Mouse (Mus musculus): ENCODE measurements around the gene Dazap1.

Gene Dazap1

DNA sequence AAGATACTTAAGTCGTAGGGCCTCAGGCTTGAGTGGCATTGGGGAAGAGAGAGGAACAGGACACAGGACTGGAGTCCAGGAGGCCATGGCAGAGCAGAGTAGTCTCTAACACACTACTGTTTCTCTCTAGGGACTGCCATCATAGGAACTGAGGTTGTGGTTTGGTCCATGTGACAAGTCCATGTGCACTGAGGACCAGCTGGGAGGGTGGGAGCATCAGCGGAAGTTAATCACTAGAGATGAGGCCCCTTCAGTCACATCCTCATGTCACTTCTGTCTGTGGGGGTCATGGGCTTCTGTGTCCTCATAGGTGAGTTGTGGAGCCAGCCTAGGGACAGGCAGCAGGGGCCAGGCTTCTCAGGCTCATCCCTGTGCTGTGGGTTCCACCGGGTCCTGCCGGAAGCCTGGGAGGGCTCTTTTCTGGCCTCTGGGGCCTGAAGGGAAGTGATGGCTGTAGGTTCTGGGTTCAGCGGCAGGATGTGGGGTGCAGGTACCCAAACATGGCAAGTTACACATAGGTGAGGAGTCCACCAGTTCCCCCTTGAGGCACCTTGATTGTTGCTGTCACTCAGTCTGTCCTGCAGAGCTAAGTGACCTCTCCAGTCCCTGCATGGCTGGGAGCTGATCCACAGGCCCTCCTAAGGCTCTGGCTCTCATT lies 10.0 kb downstream of the Dazap1 start:
- DNase-seq (ENCODE audit: low read depth, low spot score), result no peak

DNA sequence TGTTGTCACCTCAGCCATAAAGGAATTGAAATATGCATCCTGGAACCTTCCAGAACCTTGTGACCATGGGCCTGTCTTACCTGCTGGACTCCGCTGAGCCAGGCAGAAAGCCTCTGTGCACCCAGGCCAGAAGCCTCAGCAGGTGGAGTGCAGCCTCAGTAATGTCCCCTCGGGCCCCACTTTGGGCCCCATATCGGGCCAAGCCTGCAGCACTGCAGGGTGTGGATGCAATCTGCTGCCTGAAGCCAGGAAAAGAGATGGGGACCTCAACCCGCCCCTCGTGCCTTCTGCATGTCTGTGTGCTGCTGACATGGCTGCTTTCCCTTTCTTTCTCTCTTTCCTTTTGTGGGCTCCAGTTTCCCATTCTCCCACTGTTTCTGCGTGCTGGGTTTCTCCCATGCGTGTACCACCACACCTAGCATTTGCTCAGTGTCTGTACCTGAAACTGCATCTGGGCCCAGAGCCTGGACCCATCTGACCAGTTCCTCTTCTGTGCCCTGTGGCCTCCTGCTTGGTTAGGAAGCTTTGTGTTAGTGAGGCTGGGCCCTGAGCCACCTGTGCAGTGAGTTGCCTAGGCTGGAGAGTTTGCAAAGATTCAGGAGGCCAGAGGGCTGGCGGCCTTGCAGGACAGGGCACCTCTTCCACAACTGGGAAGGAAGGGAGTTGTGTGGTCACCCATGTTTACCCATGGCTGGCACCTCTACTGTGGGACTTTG lies 10.7 kb downstream of the Dazap1 start:
- DNase-seq (ENCODE audit: low read depth, low spot score), result no peak

DNA sequence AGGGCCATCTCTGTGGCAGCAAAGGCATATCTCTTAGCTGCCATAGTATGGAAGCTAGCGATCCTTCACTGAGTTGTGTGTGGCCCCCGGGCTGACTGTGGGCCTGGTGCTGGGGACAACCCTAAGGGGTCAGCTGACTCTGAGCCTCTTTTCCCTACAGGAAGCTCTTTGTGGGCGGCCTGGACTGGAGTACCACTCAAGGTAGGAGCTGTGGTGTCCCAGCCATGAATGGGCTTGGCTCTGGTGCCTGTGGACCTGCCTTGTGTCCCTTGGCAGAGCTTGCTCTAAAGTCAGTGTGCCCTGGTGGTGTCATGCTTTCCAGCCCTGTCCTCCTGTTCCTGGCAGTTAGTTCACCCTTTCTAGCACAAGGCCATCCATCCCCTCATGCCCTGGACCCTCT lies 12.6 kb downstream of the Dazap1 start:
- DNase-seq (ENCODE audit: low read depth, low spot score), result no peak

DNA sequence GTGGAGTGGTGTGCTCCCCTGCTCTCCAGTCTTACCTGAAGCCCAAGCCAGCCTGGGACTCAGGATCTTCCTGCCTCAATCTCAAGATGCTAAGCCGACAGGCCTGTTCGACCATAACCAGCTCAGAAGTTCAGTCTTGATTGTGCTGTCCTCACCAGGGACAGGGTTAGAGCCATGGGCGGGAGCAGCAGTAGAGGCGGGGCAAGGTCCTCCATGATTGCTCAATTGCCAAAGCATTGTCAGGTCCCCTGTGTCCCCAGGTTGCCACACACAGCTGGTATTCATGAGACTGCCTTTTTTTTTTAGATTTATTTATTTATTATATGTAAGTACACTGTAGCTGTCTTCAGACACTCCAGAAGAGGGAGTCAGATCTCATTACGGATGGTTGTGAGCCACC lies 15.0 kb downstream of the Dazap1 start:
- DNase-seq (ENCODE audit: low read depth, low spot score), result no peak

DNA sequence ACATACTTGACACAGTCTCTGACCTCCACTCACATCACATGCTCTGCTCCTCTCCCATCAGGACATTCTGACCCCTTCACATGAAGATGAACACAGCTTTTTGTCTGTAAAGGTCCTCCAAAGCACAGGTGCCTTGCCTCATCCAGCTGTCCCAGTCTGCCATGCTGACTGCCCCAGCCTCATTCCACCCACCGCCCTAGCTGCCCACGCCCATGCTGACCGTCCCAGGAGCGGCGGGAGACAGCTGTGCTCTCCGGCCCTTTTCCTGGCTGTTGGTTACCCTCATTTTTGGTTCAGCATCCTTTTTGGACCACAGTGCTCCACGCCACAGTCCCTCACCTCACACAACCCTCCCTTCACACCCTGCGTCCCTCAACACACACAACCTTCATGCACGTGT lies 17.1 kb downstream of the Dazap1 start:
- no peak for DNase-seq (ENCODE audit: low read depth, low spot score)

DNA sequence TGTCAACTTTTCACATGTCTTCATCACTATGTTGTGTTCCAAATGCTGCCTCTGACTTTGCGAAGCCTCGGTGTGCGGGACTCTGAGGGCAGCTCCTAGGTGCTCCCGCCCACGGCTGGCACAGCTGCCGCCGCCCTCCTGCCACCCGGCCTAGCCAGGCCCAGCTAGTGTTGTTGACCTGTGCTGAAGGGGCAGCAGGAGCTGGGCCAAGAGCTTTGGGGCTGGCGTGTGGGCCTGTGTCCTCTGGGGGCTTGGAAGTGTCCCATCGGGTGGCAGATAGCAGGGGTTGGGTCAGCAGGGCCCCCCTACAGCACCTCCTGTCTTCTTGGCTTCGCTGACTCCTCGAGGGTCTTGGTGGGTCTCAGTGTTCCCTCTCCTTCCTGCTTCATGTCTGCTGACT lies 18.0 kb downstream of the Dazap1 start:
- no peak for DNase-seq (ENCODE audit: low read depth, low spot score)

DNA sequence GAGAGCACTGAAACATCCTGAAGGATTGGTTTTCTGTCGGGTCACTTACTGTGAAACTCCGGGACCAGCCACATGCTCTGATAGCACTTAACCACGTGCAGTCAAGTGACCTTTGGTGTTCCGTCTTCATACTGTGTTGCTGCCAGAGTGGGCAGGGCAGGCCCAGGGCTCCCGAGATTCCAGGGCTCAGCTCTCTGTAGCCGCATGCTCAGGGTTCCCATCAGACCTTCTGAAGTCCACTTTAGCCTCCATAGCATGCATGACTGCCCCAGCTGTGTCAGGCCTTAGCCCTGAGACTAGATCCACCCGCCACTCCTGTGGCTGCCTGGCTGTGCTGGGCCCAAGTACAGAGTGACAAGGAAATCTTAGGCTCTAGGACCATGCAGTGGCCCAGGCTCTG lies 20.0 kb downstream of the Dazap1 start:
- no peak for DNase-seq (ENCODE audit: low read depth, low spot score)

DNA sequence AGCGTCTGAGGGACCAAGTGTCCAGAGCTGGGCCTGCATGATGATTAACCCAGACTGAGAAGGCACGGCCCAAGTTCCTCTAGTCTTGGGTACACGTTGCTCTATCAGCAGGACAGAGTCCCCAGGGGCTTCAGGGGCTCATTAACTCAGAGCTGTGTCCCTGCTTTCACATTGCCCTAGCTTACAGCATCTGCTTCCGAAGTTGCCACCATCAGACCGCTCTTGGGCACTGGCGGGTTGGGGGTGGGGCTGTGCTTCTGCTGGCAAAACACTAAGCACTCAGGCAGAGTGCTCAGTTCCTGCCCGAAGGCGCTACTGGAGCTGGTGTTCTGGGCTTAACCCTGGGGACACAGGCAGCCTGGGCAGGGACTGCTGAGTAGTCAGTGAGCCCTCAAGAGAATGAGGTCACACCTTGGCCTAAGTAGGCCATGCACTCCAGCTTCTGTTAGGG lies 20.7 kb downstream of the Dazap1 start:
- DNase-seq (ENCODE audit: low read depth, low spot score), result peak; percentile 65

DNA sequence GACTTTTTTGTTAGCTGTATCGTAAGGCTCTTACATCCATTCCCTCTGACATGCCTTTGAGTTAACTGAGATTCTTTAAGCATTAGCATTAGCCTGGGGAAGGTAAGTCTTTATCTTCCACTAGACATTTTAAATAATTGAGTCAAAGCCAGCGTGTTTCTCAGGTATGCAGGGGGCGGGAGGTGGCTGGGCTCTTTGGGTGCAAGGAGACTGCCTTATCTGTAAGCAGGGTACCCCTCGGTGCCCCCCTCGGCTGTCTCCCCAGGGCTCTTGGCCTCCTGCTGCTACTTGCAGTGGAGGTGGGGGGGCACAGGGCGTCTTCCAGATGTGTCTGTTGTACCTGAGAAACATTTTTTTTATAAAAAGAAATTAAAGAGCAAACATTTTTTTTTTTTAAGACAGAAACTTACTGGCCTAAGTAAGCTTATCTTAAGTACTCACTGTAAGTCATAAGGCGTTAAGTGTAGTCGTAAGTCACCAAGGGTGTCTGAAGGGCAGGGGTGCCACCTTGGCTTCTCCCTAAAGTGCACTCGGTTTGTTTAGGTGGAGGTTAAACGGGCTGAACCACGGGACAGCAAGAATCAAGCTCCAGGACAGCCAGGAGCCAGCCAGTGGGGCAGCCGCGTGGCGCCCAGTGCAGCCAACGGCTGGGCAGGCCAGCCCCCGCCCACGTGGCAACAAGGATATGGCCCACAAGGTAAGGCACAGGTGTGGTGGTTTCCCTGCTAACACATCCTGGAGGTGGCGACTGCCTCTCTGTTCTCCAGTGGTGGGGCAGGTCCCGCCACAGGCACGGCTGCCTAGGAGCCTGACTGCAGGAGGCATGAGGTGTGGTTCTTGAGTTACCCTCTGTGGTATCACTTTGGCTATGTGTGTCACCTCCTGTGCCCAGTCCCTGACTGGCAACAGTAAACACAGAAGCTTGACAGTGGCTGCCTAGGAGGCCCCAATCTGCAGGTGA lies 21.5 kb downstream of the Dazap1 start:
- no peak for DNase-seq (ENCODE audit: low read depth, low spot score)

DNA sequence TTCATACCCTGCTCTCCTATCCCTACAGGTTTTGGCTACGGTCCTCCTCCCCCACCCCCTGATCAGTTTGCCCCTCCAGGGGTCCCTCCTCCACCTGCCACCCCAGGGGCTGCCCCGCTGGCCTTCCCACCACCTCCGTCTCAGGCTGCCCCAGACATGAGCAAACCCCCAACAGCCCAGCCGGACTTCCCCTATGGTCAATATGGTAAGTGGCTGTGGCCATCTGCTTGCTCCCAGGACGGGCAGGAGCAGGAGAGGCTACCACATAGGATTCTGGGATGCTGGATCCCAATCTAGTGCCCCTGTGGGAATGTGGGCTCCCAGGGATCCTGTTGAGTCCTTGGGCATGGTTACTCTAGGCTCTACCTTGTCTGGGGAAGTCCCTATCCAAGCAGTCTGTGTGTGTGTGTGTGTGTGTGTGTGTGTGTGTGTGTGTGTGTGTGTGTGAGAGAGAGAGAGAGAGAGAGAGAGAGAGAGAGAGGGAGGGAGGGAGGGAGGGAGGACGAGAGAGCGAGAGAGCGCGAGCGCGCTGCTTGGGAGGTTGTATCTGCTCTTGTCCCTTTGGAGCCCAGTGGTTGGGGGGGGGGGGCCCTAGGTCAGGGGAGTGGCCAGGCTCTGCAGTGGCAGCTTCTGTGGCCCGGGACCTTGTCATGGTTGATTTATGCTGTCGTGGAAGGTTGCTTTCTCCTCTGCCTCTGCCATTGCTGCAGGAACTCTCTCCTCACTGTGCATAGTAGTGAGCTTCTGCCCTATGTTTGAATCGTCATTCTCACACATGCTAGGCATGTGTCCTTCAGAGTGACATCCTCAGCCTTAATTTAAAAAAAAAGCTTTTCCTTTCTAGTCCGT lies 24.2 kb downstream of the Dazap1 start:
- DNase-seq (ENCODE audit: low read depth, low spot score), result no peak

DNA sequence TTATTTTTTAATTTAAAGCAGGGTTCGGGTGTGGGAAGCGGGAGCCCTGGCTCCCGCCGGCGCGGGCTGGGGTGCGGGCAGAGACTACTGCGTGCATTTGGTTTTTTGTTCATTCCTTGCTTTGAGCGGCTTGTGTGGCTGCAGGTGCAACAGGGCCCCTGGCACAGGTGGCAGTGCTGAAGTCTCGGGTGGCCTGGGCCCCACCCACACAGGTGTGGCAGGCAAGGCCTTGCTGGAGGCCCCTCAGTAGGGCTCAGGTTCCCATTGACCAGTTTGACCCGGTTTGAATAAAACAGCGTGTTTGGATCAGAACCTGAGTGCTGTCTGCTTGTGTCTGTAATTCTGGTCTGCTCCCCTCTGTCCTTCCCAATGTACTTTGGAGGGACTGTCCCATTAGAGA lies 26.8 kb downstream of the Dazap1 start:
- DNase-seq (ENCODE audit: low read depth, low spot score), result no peak

DNA sequence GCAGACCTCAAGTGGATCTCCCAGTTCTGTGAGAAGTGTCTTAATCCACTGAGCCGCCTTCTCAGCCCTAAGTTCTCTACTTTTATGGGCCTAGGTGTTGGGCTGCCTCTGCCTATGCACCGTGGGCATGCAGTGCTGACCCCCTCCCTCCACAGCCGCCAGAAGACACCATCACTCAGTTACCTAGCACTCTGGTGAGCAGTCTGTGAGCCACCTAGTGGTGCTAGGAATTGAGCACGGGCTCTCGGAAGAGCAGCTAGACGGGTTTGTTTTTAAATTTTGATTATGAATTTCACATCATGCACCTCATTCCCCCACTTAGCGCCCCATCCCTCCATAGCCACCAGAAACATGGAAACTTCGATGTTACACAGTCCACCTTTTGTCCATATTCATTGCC lies 27.4 kb downstream of the Dazap1 start:
- no peak for DNase-seq (ENCODE audit: low read depth, low spot score)

DNA sequence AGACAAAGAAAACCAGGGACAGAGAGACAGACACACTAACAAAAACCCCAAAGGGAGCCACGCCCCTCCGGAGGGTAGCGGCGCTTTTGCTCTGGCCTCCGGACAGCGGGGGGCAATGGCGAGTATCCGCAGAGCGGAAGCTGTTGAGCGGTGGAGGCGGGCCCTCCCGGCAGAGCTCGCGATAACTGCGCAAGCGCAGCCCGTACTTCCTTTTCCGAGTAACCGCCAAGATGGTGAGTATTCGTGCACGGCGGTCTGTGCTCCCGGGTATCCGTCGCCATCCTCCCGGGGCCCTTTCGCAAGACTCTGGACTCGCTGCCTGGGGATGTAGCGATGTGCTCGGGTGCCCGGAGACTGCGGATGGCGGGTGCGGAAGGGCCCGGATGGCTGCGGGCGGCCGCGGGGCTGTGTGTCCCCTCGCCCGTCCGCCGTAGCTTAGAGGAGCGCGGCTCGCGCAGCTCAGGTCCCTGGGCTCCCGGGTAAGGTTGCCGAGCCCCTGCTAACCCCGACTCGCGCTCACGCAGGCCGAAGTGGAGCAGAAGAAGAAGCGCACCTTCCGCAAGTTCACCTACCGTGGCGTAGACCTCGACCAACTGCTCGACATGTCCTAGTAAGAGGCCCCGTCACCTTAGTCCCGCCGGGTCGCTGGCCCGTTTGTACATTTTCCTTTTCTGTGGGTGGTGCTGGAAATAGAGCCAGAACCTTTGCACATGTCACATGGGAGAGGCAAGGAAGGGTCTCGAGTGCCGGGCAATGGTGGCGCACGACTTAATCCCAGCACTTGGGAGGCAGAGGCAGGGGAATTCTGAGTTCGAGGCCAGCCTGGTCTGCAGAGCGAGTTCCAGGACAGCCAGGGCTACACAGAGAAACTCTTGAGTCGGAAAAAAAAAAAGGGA lies 31.2 kb downstream of the Dazap1 start, which contains the start of gene Rps15:
Gene Rps15 (plus strand): TSS at position 203 of the 896 bp plus-strand sequence.
- peak; percentile 95 for DNase-seq (ENCODE audit: low read depth, low spot score)

DNA sequence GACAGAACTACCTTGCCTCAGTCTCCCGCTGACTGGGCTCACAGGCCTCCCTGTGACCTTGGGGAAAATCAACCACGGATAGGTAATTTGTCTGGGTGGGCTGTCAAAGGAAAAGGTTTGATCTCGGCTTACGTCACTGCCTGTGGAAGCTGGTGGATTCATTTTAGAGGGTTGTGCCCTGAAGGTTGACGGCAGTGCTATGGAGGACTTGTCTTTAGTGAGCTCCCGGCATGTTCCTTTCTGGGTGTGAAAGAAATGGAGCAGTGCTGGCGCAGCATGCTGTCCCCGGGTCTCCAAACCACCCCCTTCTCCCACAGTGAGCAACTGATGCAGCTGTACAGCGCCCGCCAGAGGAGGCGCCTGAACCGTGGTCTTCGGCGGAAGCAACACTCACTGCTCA lies 32.0 kb downstream of the Dazap1 start:
- DNase-seq (ENCODE audit: low read depth, low spot score), result no peak

DNA sequence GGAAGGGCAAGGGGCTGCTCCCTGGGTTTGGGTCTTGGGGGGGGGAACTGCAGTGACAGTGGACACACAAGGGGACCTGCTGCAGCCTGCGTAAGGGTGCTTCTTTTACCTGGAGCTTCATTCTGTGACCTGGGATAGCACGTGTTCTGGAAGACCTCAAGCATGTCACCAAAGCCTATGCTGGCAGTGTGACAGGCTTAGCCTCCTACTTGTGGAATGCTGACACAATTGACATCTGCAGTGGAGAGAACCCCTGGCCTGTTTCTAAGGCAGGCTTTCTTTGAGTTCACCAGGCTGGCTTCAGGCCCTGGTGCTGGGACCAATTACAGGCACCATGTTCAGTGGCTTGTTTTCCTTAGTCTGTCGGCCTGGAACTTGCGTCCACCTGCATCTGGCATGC lies 33.0 kb downstream of the Dazap1 start:
- no peak for DNase-seq (ENCODE audit: low read depth, low spot score)

DNA sequence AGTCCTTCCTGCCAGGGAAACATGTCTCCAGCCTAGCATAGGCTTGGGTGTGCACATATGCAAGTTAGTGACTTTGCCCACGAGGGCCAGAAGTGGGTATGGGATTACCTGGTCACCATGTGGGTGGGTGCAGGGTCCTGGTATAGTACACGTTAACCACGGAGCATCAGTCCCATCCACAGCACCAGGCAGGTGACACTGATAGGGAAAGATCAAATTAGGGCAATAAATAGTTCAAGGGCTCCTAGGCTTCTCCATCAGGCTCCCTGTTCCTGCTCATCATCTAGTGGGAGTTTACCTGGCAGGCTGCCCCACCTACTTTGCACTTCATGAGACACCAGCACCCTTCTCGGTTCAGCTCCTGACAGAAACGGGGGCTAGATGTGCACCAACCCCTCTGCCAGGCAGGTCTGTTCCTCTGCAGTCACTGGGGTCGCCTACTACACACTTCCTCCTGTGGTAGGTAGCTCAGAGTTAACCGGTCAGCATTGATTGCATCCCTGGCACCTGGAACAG lies 33.6 kb downstream of the Dazap1 start:
- DNase-seq (ENCODE audit: low read depth, low spot score), result no peak

DNA sequence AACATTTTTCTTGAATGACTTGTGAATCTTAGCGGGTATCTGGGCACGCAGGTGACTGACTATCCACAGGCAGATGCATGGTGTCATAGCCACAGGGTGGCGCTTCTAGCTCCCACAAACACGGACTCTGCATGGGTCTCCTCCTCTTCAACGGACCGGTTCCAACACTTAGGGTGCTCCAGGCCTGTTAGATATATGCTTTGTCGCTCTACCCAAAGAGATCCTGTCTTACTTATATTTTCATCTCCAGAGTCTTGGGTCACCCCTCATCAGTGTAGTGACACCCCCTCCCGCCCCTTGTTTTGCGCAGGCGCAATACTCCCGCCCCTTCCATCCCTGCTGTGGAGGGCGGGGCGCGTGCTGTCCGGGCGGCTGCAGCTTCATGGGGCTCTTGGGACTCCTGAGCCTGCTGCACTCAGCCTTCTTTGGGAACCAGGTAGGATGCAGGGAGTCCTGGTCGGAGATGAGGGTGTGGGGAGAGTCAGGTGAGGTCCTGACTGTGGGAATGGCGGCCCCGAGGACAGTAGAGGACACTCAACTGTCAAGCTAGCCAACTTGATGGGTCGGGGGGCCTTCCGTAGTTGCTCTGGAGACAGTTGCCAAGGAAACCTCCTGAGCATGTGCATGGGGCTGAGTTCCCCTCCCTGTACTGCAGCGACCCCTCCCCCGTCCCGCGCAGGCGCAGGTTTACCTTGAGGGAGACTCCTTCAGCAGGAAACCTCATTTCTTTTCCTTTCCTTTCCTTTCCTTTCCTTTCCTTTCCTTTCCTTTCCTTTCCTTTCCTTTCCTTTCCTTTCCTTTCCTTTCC lies 34.5 kb downstream of the Dazap1 start, which contains the start of gene Apc2:
Gene Apc2 (plus strand): TSS at position 360 of the 808 bp plus-strand sequence.
- DNase-seq (ENCODE audit: low read depth, low spot score), result peak; percentile 58

DNA sequence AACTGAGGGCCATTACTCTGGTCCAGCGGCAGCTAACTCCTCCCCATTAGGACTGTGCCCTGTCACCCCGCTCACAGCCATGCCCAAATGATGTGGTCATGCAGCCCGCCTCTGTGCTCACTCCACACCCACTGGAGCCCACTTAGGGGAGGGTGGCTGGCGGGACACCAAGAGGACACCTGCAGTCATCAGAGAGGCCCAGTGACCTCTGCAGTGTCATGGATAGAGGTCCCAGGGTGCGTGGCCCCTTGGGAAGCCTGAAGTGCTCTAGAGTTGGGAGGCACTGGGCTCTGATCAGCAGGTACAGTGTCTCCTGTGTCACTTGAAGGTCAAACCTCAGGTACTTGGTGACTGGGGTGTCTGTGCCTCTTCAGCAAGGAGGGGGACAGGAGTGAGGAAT lies 35.5 kb downstream of the Dazap1 start:
- DNase-seq (ENCODE audit: low read depth, low spot score), result no peak

DNA sequence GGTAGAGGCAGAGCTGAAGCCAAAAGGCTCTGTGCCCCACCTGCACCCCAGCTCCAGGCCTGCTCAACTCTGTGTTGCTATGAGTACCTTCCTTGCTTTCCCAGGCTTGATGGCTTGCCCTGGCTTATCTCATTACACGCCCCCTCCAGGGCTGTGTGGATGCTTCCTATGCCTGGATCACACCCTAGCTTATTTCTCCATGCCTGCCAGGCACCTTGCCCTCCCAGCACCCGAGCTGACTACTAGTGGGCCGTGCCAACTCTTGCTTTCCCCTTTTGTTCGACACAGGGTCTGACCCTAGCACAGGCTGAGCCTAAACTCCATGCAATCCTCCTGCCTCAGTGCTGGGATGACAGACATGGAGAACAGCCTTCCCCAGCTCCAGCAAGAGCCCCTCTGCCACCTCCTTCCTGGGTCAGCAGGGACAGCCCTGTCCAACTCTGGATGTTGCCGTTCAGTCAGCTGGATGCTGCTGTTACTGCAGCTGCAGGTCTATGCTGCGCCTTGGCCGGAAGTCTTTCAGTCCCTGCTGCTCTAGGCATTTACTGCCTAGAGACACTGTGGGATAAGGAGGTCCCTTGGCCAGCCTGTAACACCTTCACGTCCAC lies 36.3 kb downstream of the Dazap1 start:
- DNase-seq (ENCODE audit: low read depth, low spot score), result no peak
